Mouse (Mus musculus): ENCODE results near the gene Bst1. TPM values are rescaled to one million over a fixed set of nuclear protein-coding genes. Genes with fewer than 3 reads are reported as not detected.

Bst1 gene
- polyA plus RNA-seq, 2 experiments from 2014 or later = 0.56 TPM; not detected in 1

GRCm38 (mm10) chr5:43814536-43814935 is 4.1 kb upstream of the Bst1 start:
- no peak for ATAC-seq

- no peak for ATAC-seq
Observed at GRCm38 (mm10) chr5:43815769-43816168, 2.9 kb upstream of the Bst1 start.

- ATAC-seq = no peak
Observed at GRCm38 (mm10) chr5:43820785-43821184, 2.1 kb downstream of the Bst1 start.

GRCm38 (mm10) chr5:43821538-43821937 is 2.9 kb downstream of the Bst1 start, which contains the start of gene Fbxl5:
TSS of gene Fbxl5 (minus strand) at chr5:43821638.
- no peak for ATAC-seq

GRCm38 (mm10) chr5:43822199-43822598 is 3.5 kb downstream of the Bst1 start:
- ATAC-seq = no peak

GRCm38 (mm10) chr5:43822824-43823223 is 4.1 kb downstream of the Bst1 start:
- no peak for ATAC-seq

- no peak for ATAC-seq
Observed at GRCm38 (mm10) chr5:43824580-43824979, 5.9 kb downstream of the Bst1 start.

GRCm38 (mm10) chr5:43826883-43827282 is 8.2 kb downstream of the Bst1 start:
- ATAC-seq = no peak

- no peak for ATAC-seq
Observed at GRCm38 (mm10) chr5:43827366-43827765, 8.7 kb downstream of the Bst1 start.

- no peak for ATAC-seq
Observed at GRCm38 (mm10) chr5:43836590-43836989, 17.9 kb downstream of the Bst1 start.

GRCm38 (mm10) chr5:43837372-43837771 is 18.7 kb downstream of the Bst1 start:
- peak; percentile 33 for ATAC-seq

GRCm38 (mm10) chr5:43841144-43842010 is 22.7 kb downstream of the Bst1 start:
- ATAC-seq = peak; percentile 86

- no peak for ATAC-seq
Observed at GRCm38 (mm10) chr5:43842011-43842285, 23.3 kb downstream of the Bst1 start.

GRCm38 (mm10) chr5:43842576-43843155 is 24.0 kb downstream of the Bst1 start:
- ATAC-seq = no peak

GRCm38 (mm10) chr5:43845083-43845482 is 26.4 kb downstream of the Bst1 start:
- no peak for ATAC-seq

GRCm38 (mm10) chr5:43845646-43846045 is 27.0 kb downstream of the Bst1 start:
- ATAC-seq = no peak

GRCm38 (mm10) chr5:43846227-43846626 is 27.5 kb downstream of the Bst1 start:
- ATAC-seq = no peak

- ATAC-seq = no peak
Observed at GRCm38 (mm10) chr5:43847555-43847954, 28.9 kb downstream of the Bst1 start.

- no peak for ATAC-seq
Observed at GRCm38 (mm10) chr5:43848275-43848674, 29.6 kb downstream of the Bst1 start.

GRCm38 (mm10) chr5:43853096-43853867 is 34.6 kb downstream of the Bst1 start:
- ATAC-seq = no peak

GRCm38 (mm10) chr5:43853868-43854488 is 35.3 kb downstream of the Bst1 start:
- ATAC-seq = no peak

- ATAC-seq = peak; percentile 73
Observed at GRCm38 (mm10) chr5:43855769-43856168, 37.1 kb downstream of the Bst1 start.

GRCm38 (mm10) chr5:43859663-43860062 is 41.0 kb downstream of the Bst1 start:
- no peak for ATAC-seq
